Mouse (Mus musculus) cortical plate, adult 2 months (tissue): Measurements from ENCODE around the gene Mpv17. TPM values are rescaled to one million over a fixed set of nuclear protein-coding genes. Genes with fewer than 3 reads are reported as not detected.
A peak's percentile ranks its signal among the peaks of the same experiment; 100 is the strongest.

ENCODE experiments used
- H3K27ac ChIP-seq: fragments of 200-500 bp; 2 replicates; pipeline ENCODE4 v1.5.1; 2012; ENCODE audit warnings: low read length, control low read depth, inconsistent platforms; ENCODE audit not compliant: insufficient read depth
- H3K4me1 ChIP-seq: fragments of 200-500 bp; 2 replicates; pipeline ENCODE4 v1.6.1; 2011; ENCODE audit warnings: low read length; ENCODE audit not compliant: control insufficient read depth, insufficient read depth
- H3K4me3 ChIP-seq: fragments of 200-500 bp; 2 replicates; pipeline ENCODE4 v1.5.1; 2011; ENCODE audit warnings: mild to moderate bottlenecking, low read length, control low read depth; ENCODE audit not compliant: insufficient read depth
- CTCF ChIP-seq: fragments of 200-500 bp; IDR thresholded peaks from 2 replicates; pipeline ENCODE4 v1.5.1; 2011; ENCODE audit warnings: mild to moderate bottlenecking, control low read depth, low read length; ENCODE audit not compliant: insufficient read depth; ENCODE audit errors: extremely low read depth
- POLR2A ChIP-seq: fragments of 200-500 bp; IDR thresholded peaks from 2 replicates; pipeline ENCODE4 v1.6.1; 2011; ENCODE audit warnings: mild to moderate bottlenecking, low read length, control low read depth; ENCODE audit not compliant: insufficient read depth; ENCODE audit errors: extremely low read depth
- polyA plus RNA-seq: library from polyadenylated mRNA; depleted of rRNA; stranded (reverse); fragments of >200 nt; gene quantifications from 2 replicates; pipeline ENCODE4 v1.2.3, GENCODE M21; 2012

The Mpv17 gene
- polyA plus RNA-seq, 1 experiment = 96.7 TPM

GRCm38 (mm10) chr5:31116912-31117311 is 37.1 kb downstream of the Mpv17 start:
- no peak overlapping the region for H3K27ac ChIP-seq
- H3K4me1 ChIP-seq = no peaks in the 10 kb centered on the region
- TF ChIP-seq POLR2A = no peak
- TF ChIP-seq CTCF = no peak
- no peak overlapping the region for H3K4me3 ChIP-seq

DNA sequence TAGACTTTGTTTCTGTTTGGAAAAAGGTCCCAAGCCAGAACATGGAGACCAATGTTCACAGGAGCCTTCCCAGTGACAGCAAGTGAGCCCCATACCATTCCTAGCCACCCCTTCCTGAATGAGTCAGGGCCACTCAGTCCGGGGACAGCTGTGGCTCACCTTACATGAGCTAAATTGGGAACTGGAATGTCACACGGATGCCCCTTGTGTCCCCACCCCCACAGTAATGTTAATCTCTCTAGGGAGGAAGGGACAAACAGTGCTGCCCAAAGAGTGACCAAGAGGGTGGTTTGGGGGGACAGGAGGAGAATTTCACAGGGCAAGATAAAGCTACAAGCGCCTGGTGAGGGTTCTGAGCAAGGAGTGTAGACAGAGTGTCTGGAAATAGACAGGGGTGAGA is 37.7 kb downstream of the Mpv17 start, which contains the start of gene Trim54:
TSS of gene Trim54 (plus strand) at position 359 of the 400 bp plus-strand sequence.
- Histone ChIP-seq H3K27ac (no peak within 1 kb of the TSS), H3K4me3 (no peak within 1 kb of the TSS), H3K4me1 (no peaks in the 10 kb centered on the region)
- TF ChIP-seq POLR2A (no peak), CTCF (no peak)

DNA sequence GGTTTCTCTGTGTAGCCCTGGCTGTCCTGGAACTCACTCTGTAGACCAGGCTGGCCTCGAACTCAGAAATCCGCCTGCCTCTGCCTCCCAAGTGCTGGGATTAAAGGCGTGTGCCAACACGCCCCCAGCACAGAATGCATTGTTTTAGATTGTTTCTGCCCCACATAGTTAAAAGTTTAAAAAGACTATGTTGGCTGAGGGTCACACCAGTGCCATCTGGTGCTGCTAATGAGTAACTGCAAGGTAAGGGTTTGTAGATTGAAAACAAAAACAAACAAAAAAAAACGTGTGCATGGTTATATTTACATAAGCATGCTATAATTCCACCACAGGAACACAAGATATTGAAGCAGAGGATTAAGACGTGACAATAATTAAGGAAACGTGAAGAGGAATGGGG is 43.3 kb downstream of the Mpv17 start:
- Histone ChIP-seq H3K4me1 (no peaks in the 10 kb centered on the region), H3K27ac (no peak overlapping the region), H3K4me3 (no peak overlapping the region)
- TF ChIP-seq POLR2A (no peak), CTCF (peak; percentile 32; the same call in 1 of the 2 replicates)

GRCm38 (mm10) chr5:31108000-31108490 is 46.0 kb downstream of the Mpv17 start, which contains the start of gene Slc30a3:
Gene Slc30a3, minus strand, starts transcription at chr5:31108237.
- H3K4me1 ChIP-seq = no peaks in the 10 kb centered on the region
- no peak within 1 kb of the TSS for H3K4me3 ChIP-seq
- TF ChIP-seq POLR2A = no peak
- no peak for TF ChIP-seq CTCF
- no peak within 1 kb of the TSS for H3K27ac ChIP-seq

DNA sequence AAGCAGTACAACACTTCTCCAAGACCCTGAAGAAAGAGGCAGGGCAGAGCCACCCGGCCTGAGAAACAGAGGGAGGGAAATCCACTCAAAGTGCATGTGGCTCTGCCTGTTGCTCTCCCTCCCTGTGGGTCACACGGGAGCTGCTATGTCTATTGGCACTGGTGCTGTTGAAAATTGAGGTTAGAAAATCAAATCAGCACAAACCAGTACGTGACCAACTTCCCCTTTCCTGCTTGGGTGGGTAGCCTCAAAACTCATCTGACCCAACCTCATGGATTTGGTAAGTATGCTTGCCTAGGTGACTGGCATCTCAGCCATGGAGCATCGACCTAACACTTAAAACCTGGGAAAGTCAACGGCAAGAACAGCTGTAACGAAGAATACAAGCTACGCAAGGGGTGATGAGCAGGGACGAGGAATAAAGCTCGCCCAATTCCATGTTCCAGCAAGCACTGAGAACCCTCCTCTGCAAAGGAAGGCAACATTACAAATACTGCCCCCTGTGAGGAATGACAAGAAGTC is 48.2 kb downstream of the Mpv17 start, which contains the start of gene Dnajc5g:
TSS of gene Dnajc5g (plus strand) at position 472 of the 522 bp plus-strand sequence.
- Histone ChIP-seq H3K4me3 (no peak within 1 kb of the TSS), H3K27ac (no peak within 1 kb of the TSS), H3K4me1 (no peaks in the 10 kb centered on the region)
- TF ChIP-seq CTCF (no peak), POLR2A (no peak)

- TF ChIP-seq POLR2A (no peak), CTCF (no peak)
- no peaks in the 10 kb centered on the region for H3K4me1 ChIP-seq
- H3K4me3 ChIP-seq = peak overlapping the region; percentile 3; the same call in 1 of the 2 replicates
- no peak overlapping the region for H3K27ac ChIP-seq
Measured at GRCm38 (mm10) chr5:31095711-31096480, 58.2 kb downstream of the Mpv17 start.

DNA sequence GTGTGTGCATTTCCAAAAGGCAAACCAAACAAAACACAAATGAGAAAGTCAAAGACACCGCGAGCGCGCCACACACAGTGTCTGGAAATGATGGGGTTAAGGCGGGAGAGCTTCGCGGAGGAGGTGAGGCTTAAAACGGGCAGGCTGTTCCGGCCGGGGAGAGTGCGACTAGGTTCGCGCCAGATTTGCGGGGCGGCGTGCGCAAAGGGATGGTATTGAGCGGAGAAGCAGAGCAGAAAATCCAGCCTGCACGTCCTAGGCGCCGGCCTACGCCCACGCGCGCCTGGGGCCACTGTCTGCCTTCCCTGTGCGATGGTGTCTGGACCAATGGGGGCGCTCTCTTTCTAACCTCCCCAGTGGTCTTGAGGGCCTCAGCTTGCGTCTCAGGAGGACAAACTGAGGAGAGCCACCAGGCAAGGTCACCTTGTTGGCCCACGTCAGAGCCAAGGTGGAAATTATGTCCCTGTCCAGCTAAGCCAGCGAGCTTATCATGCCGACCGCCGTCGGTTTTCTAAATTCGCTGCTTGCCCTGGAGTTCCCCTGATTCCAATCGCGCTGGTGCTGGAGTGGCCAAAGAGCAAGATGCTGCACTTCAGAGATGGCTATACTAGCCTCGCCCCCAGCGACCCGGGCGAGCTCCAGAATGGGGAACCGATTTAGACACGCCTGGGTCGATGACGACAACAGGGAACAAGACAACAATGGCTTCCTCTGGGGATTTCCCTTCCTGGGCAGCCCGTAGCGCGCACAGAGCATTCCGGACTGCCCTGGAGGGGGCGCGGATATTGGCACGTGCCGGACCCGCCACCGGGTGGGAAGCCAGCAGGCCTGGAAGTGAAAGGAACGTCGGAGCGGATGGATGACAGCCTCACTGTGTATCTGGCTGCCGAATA is 59.0 kb downstream of the Mpv17 start:
- Histone ChIP-seq H3K4me1 (no peaks in the 10 kb centered on the region), H3K27ac (no peak overlapping the region), H3K4me3 (peak overlapping the region; percentile 3; the same call in 1 of the 2 replicates)
- TF ChIP-seq POLR2A (no peak), CTCF (no peak)

DNA sequence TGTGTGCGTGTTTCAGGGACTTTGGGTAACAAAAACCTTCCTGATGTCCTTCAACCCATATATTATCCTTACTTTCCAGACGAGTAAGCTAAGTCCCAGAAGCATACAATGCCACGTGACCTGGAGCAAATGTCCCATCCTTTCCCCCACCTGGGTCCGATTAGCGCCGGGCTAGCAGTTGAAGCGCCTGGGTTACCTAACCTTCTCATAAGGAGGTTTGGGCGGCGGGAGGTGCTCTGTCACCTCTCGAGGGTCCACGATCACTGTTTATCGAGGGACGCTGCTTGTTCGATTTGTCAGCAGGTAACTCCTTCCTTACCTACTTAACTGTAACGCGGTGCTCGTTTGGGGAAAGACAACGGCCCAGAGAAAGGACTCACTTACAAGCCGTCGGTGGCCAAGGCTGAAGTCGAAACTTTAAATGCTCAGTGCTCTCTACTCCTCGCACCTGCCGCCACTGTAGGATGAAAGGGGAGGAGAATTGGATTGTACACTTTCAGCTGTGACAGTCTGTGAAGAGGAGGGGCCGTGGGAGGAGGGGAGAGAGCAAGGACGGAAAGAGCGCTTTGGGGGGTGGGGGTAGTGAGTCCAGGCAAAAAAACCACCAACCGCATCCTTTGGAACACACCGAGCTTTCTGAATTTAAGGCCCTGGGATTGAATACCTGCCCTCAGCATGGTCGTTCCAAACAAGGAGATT is 59.8 kb downstream of the Mpv17 start:
- no peak for TF ChIP-seq POLR2A
- TF ChIP-seq CTCF = no peak
- Histone ChIP-seq H3K27ac (no peak overlapping the region), H3K4me3 (peak overlapping the region; percentile 52), H3K4me1 (no peaks in the 10 kb centered on the region)
